Mouse (Mus musculus): ENCODE measurements around the gene Gm45521.
A peak's percentile ranks its signal among the peaks of the same experiment; 100 is the strongest.

The Gm45521 gene

GRCm38 (mm10) chr14:7938809-7939784 lies 18.0 kb upstream of the Gm45521 start:
- peaks cover 2% of the 10 kb centered on the region; the same call in 1 of the 2 replicates for H3K36me3 ChIP-seq (ENCODE audit: control insufficient read depth, insufficient read depth, low read length, poor library complexity, severe bottlenecking)
- H3K27me3 ChIP-seq (ENCODE audit: control insufficient read depth, insufficient read depth, low read length, poor library complexity, severe bottlenecking) = no peaks in the 10 kb centered on the region
- DNase-seq (ENCODE audit: low read depth, low spot score) = no peak

- DNase-seq (ENCODE audit: low read depth, low spot score) = no peak
- peaks cover 2% of the 10 kb centered on the region; the same call in 1 of the 2 replicates for H3K36me3 ChIP-seq (ENCODE audit: control insufficient read depth, insufficient read depth, low read length, poor library complexity, severe bottlenecking)
Measured at GRCm38 (mm10) chr14:7941413-7941812, 15.7 kb upstream of the Gm45521 start.

GRCm38 (mm10) chr14:7943101-7943800 lies 13.8 kb upstream of the Gm45521 start:
- no peaks in the 10 kb centered on the region for H3K27me3 ChIP-seq (ENCODE audit: control insufficient read depth, insufficient read depth, low read length, poor library complexity, severe bottlenecking)
- DNase-seq (ENCODE audit: low read depth, low spot score) = no peak
- peaks cover 2% of the 10 kb centered on the region; the same call in 1 of the 2 replicates for H3K36me3 ChIP-seq (ENCODE audit: control insufficient read depth, insufficient read depth, low read length, poor library complexity, severe bottlenecking)

More at GRCm38 (mm10) chr14:7941413-7941812, 15.7 kb upstream of the Gm45521 start:
- H3K27me3 ChIP-seq (ENCODE audit: control insufficient read depth, insufficient read depth, low read length, poor library complexity, severe bottlenecking) = no peaks in the 10 kb centered on the region

GRCm38 (mm10) chr14:7943801-7944135 lies 13.3 kb upstream of the Gm45521 start:
- DNase-seq (ENCODE audit: low read depth, low spot score) = no peak
- H3K27me3 ChIP-seq (ENCODE audit: control insufficient read depth, insufficient read depth, low read length, poor library complexity, severe bottlenecking) = no peaks in the 10 kb centered on the region
- peaks cover 2% of the 10 kb centered on the region; the same call in 1 of the 2 replicates for H3K36me3 ChIP-seq (ENCODE audit: control insufficient read depth, insufficient read depth, low read length, poor library complexity, severe bottlenecking)

GRCm38 (mm10) chr14:7944349-7945039 lies 12.6 kb upstream of the Gm45521 start:
- peak; percentile 26 for DNase-seq (ENCODE audit: low read depth, low spot score)

GRCm38 (mm10) chr14:7945261-7945660 lies 11.8 kb upstream of the Gm45521 start:
- no peaks in the 10 kb centered on the region for H3K27me3 ChIP-seq (ENCODE audit: control insufficient read depth, insufficient read depth, low read length, poor library complexity, severe bottlenecking)
- no peak for DNase-seq (ENCODE audit: low read depth, low spot score)
- peaks cover 2% of the 10 kb centered on the region; the same call in 1 of the 2 replicates for H3K36me3 ChIP-seq (ENCODE audit: control insufficient read depth, insufficient read depth, low read length, poor library complexity, severe bottlenecking)

More at GRCm38 (mm10) chr14:7944349-7945039, 12.6 kb upstream of the Gm45521 start:
- Histone ChIP-seq H3K27me3 (ENCODE audit: control insufficient read depth, insufficient read depth, low read length, poor library complexity, severe bottlenecking) (no peaks in the 10 kb centered on the region), H3K36me3 (ENCODE audit: control insufficient read depth, insufficient read depth, low read length, poor library complexity, severe bottlenecking) (peaks cover 2% of the 10 kb centered on the region; the same call in 1 of the 2 replicates)

- Histone ChIP-seq H3K36me3 (ENCODE audit: control insufficient read depth, insufficient read depth, low read length, poor library complexity, severe bottlenecking) (0 out of 2 replicates have a peak, but pooled peaks cover 2% of the 10 kb centered on the region), H3K27me3 (ENCODE audit: control insufficient read depth, insufficient read depth, low read length, poor library complexity, severe bottlenecking) (no peaks in the 10 kb centered on the region)
- DNase-seq (ENCODE audit: low read depth, low spot score) = no peak
Measured at GRCm38 (mm10) chr14:7951234-7951633, 5.9 kb upstream of the Gm45521 start.

- Histone ChIP-seq H3K27me3 (ENCODE audit: control insufficient read depth, insufficient read depth, low read length, poor library complexity, severe bottlenecking) (no peaks in the 10 kb centered on the region), H3K36me3 (ENCODE audit: control insufficient read depth, insufficient read depth, low read length, poor library complexity, severe bottlenecking) (0 out of 2 replicates have a peak, but pooled peaks cover 2% of the 10 kb centered on the region)
- DNase-seq (ENCODE audit: low read depth, low spot score) = no peak
Measured at GRCm38 (mm10) chr14:7952610-7953254, 4.4 kb upstream of the Gm45521 start.

- DNase-seq (ENCODE audit: low read depth, low spot score) = no peak
- Histone ChIP-seq H3K27me3 (ENCODE audit: control insufficient read depth, insufficient read depth, low read length, poor library complexity, severe bottlenecking) (no peaks in the 10 kb centered on the region), H3K36me3 (ENCODE audit: control insufficient read depth, insufficient read depth, low read length, poor library complexity, severe bottlenecking) (0 out of 2 replicates have a peak, but pooled peaks cover 2% of the 10 kb centered on the region)
Measured at GRCm38 (mm10) chr14:7954071-7954471, 3.0 kb upstream of the Gm45521 start.

- no peaks in the 10 kb centered on the region for H3K27me3 ChIP-seq (ENCODE audit: control insufficient read depth, insufficient read depth, low read length, poor library complexity, severe bottlenecking)
- DNase-seq (ENCODE audit: low read depth, low spot score) = no peak
- H3K36me3 ChIP-seq (ENCODE audit: control insufficient read depth, insufficient read depth, low read length, poor library complexity, severe bottlenecking) = 0 out of 2 replicates have a peak, but pooled peaks cover 1% of the 10 kb centered on the region
Measured at GRCm38 (mm10) chr14:7956427-7956826, 661 bp upstream of the Gm45521 start.

GRCm38 (mm10) chr14:7960616-7961015 lies 3.5 kb downstream of the Gm45521 start:
- Histone ChIP-seq H3K27me3 (ENCODE audit: control insufficient read depth, insufficient read depth, low read length, poor library complexity, severe bottlenecking) (no peaks in the 10 kb centered on the region), H3K36me3 (ENCODE audit: control insufficient read depth, insufficient read depth, low read length, poor library complexity, severe bottlenecking) (no peaks in the 10 kb centered on the region)
- peak; percentile 17 for DNase-seq (ENCODE audit: low read depth, low spot score)

- no peaks in the 10 kb centered on the region for H3K27me3 ChIP-seq (ENCODE audit: control insufficient read depth, insufficient read depth, low read length, poor library complexity, severe bottlenecking)
- no peak for DNase-seq (ENCODE audit: low read depth, low spot score)
Measured at GRCm38 (mm10) chr14:7961714-7962113, 4.6 kb downstream of the Gm45521 start.

GRCm38 (mm10) chr14:7962626-7963025 lies 5.5 kb downstream of the Gm45521 start:
- Histone ChIP-seq H3K36me3 (ENCODE audit: control insufficient read depth, insufficient read depth, low read length, poor library complexity, severe bottlenecking) (no peaks in the 10 kb centered on the region), H3K27me3 (ENCODE audit: control insufficient read depth, insufficient read depth, low read length, poor library complexity, severe bottlenecking) (no peaks in the 10 kb centered on the region)
- DNase-seq (ENCODE audit: low read depth, low spot score) = no peak

More at GRCm38 (mm10) chr14:7961714-7962113, 4.6 kb downstream of the Gm45521 start:
- no peaks in the 10 kb centered on the region for H3K36me3 ChIP-seq (ENCODE audit: control insufficient read depth, insufficient read depth, low read length, poor library complexity, severe bottlenecking)

- Histone ChIP-seq H3K27me3 (ENCODE audit: control insufficient read depth, insufficient read depth, low read length, poor library complexity, severe bottlenecking) (no peaks in the 10 kb centered on the region), H3K36me3 (ENCODE audit: control insufficient read depth, insufficient read depth, low read length, poor library complexity, severe bottlenecking) (no peaks in the 10 kb centered on the region)
- no peak for DNase-seq (ENCODE audit: low read depth, low spot score)
Measured at GRCm38 (mm10) chr14:7963160-7963559, 6.1 kb downstream of the Gm45521 start.

Measured in splenic B cell, adult 2 months (primary cell).